Mouse (Mus musculus) spleen, adult 2 months (tissue): ENCODE measurements at regions not wholly inside any gene's neighbourhood (a gene's known extent, or its start where the extent isn't known, plus 50 kb on each side); places are given as distances from the start of the nearest gene placed in this dataset.

Source experiments
- DNase-seq, 2 experiments: peaks; one replicate each; pipeline versions ENCODE4 v3.0.0 to v3.0.0-alpha.2; 2012 to 2021; ENCODE audit warnings: low spot score in 2 of 2, low read depth in 1 of 2
- H3K27ac ChIP-seq: fragments of 200-500 bp; 2 replicates; pipeline ENCODE4 v1.5.1; 2012; ENCODE audit warnings: low read length, inconsistent platforms; ENCODE audit not compliant: insufficient read depth
- H3K27me3 ChIP-seq: fragments of 200-500 bp; 2 replicates; pipeline ENCODE4 v1.6.1; 2012; ENCODE audit warnings: mild to moderate bottlenecking, moderate library complexity, low read length, inconsistent platforms; ENCODE audit not compliant: control insufficient read depth, insufficient read depth
- H3K36me3 ChIP-seq: fragments of 200-500 bp; 2 replicates; pipeline ENCODE4 v1.6.1; 2012; ENCODE audit warnings: mild to moderate bottlenecking, low read length, inconsistent platforms; ENCODE audit not compliant: control insufficient read depth, insufficient read depth
- H3K4me1 ChIP-seq: fragments of 200-500 bp; 2 replicates; pipeline ENCODE4 v1.6.1; 2011; ENCODE audit warnings: inconsistent platforms; ENCODE audit not compliant: control insufficient read depth, insufficient read depth, insufficient read length
- H3K4me3 ChIP-seq: fragments of 200-500 bp; 2 replicates; pipeline ENCODE4 v1.5.1; 2011; ENCODE audit warnings: mild to moderate bottlenecking, inconsistent platforms; ENCODE audit not compliant: insufficient read depth, insufficient read length; ENCODE audit errors: extremely low read depth
- CTCF ChIP-seq: fragments of 200-500 bp; IDR thresholded peaks from 2 replicates; pipeline ENCODE4 v1.5.1; 2011; ENCODE audit warnings: mild to moderate bottlenecking, inconsistent platforms; ENCODE audit not compliant: insufficient read depth, insufficient read length, insufficient replicate concordance; ENCODE audit errors: extremely low read depth
- POLR2A ChIP-seq: fragments of 200-500 bp; IDR thresholded peaks from 2 replicates; pipeline ENCODE4 v1.6.1; 2011; ENCODE audit warnings: low read depth, low read length, inconsistent platforms
- WGBS: fragments of 180-500 bp; shearing (Covaris S2); methylation state at CpG from one replicate; pipeline ENCODE4 v1.1.7; 2018; 5-methylcytosine and 5-hydroxymethylcytosine counted together

- H3K27me3 ChIP-seq = no peaks in the 10 kb centered on the region
- DNase-seq = no peak
- H3K36me3 ChIP-seq = no peaks in the 10 kb centered on the region
- H3K27ac ChIP-seq = no peak overlapping the region
- H3K4me3 ChIP-seq = no peak overlapping the region
- TF ChIP-seq POLR2A = no peak
- TF ChIP-seq CTCF = no peak
- no peaks in the 10 kb centered on the region for H3K4me1 ChIP-seq
- WGBS = 33% methylated on average over 12 of the region's 12 CpGs
These were observed 195.1 kb downstream of the Sox9 start for GRCm38 (mm10) chr11:112976914-112977785.

GRCm38 (mm10) chr11:112978884-112979283 is 196.9 kb downstream of the Sox9 start:
- no peak for DNase-seq
- no peaks in the 10 kb centered on the region for H3K27me3 ChIP-seq
- H3K36me3 ChIP-seq = no peaks in the 10 kb centered on the region
- TF ChIP-seq POLR2A (no peak), CTCF (no peak)
- no peaks in the 10 kb centered on the region for H3K4me1 ChIP-seq
- 24% methylated on average over 6 of the region's 6 CpGs for WGBS
- H3K4me3 ChIP-seq = no peak overlapping the region
- H3K27ac ChIP-seq = no peak overlapping the region

DNA sequence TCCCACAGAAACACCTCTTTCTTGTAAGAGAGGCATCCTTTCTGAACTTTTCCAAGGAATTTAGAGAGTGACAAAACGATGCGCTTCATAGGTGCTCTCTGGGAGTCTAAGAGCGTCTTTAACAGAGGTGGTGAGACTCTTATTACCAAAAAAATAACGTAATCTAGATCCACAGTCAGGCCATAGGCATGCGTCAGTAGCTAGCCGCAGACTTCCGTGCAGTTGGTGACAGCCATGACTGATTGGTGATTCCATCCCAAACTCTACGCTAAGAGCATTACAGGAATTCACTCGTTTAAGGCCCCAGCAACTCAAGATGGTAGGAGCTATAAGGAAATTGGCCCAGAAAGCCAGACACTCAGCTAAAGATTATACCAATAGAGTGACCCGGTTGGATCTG is 197.4 kb downstream of the Sox9 start:
- H3K4me3 ChIP-seq = no peak overlapping the region
- no peaks in the 10 kb centered on the region for H3K27me3 ChIP-seq
- no peak for TF ChIP-seq CTCF
- TF ChIP-seq POLR2A = no peak
- no peak overlapping the region for H3K27ac ChIP-seq
- H3K4me1 ChIP-seq = no peaks in the 10 kb centered on the region
- DNase-seq = no peak
- H3K36me3 ChIP-seq = no peaks in the 10 kb centered on the region
- 63% methylated on average over 10 of the region's 10 CpGs for WGBS

DNA sequence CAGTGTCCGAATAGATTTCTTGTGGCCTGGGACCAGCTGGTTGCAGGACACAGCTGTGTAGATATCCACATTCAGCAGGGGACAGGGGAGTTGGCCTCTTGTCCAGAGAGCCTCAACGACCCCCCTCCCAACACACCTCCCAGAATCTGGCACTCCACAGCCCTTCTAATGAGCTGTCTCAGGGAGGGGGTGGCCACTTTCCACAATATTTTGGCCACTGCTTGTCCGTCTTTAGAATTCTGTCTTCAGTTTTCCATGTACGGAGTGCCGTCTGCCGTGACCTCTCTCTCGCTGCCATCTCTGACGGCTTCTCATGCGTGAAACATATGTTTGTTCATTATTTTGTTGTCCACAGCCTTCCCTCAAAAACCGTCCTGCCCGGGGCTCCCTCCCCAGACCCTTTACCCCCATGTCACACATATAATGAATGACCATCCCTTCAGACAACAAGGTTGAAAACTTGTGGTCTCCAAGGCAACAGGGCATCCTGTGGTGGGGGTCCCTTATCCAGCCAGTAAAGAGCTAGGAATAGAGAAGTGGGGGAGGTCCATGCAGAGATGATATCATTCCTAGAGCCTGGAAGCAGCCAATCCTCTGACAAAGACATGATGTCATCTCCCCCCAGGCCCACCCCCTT is 200.3 kb downstream of the Sox9 start:
- DNase-seq = no peak
- Histone ChIP-seq H3K27me3 (no peaks in the 10 kb centered on the region), H3K27ac (no peak overlapping the region), H3K36me3 (no peaks in the 10 kb centered on the region), H3K4me3 (no peak overlapping the region), H3K4me1 (no peaks in the 10 kb centered on the region)
- no peak for TF ChIP-seq CTCF
- no peak for TF ChIP-seq POLR2A
- 82% methylated on average over 11 of the region's 11 CpGs for WGBS

DNA sequence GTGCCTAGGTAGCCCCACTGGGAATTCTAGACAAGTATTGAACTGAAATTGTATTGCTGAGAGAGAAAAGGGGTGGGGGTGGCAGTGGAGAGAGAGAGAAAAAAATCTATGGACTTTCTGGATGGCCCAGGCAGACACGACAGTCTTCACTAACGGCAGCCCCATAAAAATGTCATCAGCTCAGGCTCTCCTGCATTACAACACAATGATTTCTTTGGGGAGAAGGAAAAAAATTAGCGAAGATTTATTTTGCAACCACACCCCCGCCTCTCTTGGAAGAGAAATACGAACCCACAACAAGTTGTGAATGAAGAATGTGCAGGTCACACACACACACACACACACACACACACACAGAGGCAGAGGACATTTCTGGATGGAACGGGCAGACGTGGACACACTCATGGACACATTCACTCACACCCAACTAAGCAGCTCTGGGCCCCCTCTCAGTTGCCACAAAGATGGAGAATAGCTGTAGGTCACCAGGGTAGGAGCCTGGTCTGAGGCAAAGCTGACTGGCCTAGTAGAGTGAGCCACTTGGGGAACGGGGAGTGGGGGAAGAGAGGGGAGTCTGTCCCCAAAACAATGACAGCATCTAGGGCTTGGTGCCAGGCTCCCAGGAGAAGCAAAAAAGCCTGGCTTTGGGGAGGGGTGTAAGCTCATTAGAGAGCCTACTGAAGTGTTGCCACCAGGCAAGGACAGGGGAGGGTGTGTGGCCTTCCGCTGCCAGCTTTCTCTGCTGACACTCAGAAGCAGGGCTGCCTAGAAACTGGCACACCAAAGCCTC is 201.0 kb downstream of the Sox9 start:
- no peak overlapping the region for H3K4me3 ChIP-seq
- DNase-seq = no peak
- no peaks in the 10 kb centered on the region for H3K27me3 ChIP-seq
- no peaks in the 10 kb centered on the region for H3K36me3 ChIP-seq
- TF ChIP-seq POLR2A = no peak
- TF ChIP-seq CTCF = no peak
- H3K27ac ChIP-seq = no peak overlapping the region
- 83% methylated on average over 9 of the region's 9 CpGs for WGBS
- no peaks in the 10 kb centered on the region for H3K4me1 ChIP-seq

DNA sequence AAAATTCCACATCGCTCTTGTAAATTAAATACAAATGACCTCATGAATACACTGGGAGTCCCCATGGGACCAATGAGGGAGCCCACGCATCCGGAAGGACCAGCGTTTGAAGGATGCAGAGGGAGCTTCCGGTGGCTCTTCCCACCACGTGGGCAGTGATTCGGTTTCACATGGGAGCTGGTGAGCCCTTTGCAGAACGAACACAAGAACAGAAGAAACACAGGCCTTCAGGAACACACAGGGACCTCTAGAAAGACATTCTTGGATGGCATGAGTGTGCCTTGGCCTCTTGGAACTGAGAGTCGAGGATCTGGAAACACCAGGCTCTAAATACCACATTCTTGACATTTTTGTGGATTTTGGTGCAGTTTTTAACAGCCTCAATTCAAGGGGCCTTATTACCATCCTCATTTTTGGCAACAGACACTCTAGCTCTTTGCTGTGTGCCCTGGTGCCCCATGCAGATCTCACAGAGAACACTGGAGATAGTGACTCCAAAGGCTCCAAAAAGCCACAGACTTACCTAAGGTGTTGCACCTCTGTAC is 204.1 kb downstream of the Sox9 start:
- TF ChIP-seq POLR2A (no peak), CTCF (no peak)
- WGBS = 85% methylated on average over 9 of the region's 9 CpGs
- no peaks in the 10 kb centered on the region for H3K4me1 ChIP-seq

More for the DNA sequence above, 204.1 kb downstream of the Sox9 start:
- DNase-seq = no peak
- no peak overlapping the region for H3K27ac ChIP-seq
- no peaks in the 10 kb centered on the region for H3K27me3 ChIP-seq
- no peak overlapping the region for H3K4me3 ChIP-seq
- H3K36me3 ChIP-seq = no peaks in the 10 kb centered on the region
